Mouse (Mus musculus): ENCODE results near the gene Gm20683.

Gm20683 gene

DNA sequence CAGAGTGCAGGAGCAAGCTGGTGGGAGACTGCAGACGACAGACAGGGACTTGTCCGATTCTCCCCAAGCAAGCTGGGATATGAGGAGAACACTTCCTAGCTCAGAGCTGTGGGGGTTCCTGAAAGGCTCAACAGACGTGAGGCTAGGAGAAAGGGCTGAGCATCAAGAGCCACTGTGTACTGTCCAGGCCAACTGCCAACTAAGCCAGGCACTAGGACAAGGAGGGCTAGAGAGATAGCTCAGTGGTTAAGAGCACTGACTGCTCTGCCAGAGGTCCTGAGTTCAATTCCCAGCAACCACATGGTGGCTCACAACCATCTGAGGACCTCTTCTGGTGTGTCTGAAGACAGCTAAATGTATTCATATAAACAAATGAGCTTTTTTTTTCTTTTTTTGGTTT, 946 bp upstream of the Gm20683 start:
- in situ Hi-C loops (cut with MboI): no loop called here

DNA sequence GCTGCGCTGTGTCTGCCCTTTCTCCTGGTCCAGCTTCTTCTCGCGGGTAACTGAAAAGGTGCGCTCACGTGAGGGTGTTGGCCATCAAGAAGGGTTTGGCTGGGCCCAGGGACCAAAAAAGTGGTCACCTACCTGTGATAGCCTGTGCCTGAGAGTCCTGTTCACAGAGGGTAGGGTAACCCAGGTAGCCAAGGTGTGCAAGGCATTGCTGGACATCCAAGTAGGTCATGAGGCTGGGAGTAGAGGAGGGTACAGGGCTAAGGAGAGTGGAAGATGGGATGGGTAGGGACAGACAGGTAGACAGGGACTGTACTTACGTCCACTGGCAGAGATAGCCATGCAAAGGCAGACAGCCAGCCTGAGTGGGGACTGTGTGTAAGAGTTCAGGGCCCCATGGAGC, 1.0 kb downstream of the Gm20683 start:
- in situ Hi-C loops (cut with MboI): no loop called here

DNA sequence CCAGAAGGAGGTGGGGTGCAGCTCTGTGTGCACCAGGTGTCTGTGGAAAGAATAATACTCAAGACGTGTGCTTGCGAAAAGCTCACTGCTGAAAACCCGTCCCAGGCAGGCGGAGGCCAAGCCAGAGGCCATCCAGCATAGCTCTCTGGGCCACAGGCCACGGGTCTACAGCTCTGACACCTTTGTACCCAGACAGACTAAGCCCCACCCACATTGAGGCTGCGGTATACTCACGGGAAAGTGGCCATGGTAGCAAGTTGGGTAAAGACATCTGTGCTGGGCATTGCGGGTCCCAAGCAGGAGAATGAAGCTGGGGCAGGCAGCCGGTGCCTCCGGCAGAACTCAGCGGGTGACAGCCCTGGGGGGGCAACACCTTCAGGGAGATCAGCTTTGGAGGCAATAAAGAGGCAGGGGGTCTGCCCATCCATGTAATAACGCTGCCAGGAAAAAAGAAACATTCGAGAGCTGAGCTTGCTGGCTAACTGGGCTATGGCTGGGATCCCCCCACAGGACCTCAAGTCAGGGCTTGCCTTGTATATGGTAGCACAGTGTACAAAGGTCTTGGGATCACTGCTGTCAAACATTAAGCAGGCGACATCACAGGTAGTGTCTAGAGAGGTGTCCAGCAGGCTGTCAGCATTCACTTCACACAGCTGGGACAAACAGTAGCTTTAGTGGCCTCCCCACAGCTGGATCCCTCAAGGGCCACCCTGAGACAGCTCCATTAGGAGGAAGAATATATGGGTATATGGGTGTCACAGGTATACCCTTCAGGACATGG, 1.9 kb downstream of the Gm20683 start:
- in situ Hi-C loops (cut with MboI): no loop called here

DNA sequence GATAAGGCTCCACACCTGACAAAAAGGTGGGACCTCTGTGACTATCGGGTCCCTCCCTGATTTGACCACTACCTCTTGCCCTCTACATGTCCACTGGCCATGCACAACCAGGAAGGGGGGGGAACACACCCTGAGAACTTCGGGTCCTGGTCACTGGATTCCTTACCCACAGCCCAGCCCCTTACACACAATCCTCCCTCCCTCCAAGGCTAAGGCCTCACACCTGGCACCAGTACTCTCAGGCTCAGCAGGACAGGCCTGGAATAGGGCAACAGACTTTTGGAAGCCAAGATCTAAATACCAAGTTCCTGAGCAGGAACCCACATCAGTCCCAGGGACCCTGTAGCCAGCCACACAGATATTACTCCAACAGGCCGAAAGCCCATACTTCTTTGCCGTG, 2.7 kb downstream of the Gm20683 start:
- in situ Hi-C loops (cut with MboI): no loop called here

DNA sequence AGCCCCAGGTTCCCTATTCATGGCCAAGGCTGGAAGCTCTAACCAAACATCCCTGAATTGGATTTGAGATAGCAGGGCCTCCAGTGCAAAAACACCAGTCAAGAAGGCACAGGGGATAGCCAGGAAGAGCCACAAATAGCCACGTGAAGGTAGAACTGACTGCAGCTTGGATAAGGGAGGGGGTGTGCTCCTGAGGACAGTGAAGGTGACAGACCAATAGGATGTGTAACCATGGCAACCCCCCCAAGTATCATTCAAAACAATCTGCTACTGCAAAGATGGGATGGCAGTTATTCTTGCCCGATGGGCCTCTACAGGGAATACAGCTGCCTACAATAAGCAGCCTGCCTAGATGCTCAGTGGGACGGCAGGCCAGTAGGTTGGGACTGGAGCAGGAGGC, 4.0 kb downstream of the Gm20683 start:
- in situ Hi-C loops (cut with MboI): no loop called here

DNA sequence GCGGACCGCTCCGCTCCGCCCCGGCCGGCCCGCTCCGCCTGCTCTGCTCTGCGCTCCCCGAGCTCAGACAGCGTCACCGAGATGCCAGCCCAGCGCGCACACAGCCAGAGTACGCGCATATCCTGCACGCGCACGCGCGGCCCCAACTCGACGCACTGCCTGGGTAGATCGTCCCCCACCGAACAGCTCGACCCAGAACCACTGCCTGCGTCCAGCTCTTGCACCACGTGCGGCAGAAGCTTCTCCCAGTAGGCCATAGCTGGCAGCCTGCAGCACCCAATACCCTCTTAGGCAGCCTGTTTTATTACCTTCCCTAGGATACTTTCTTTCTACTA, 4.5 kb downstream of the Gm20683 start, which contains the start of gene Rhbdl1:
Gene Rhbdl1 (minus strand): TSS at position 220 of the 335 bp plus-strand sequence.
- in situ Hi-C loops (cut with MboI): no loop called here

DNA sequence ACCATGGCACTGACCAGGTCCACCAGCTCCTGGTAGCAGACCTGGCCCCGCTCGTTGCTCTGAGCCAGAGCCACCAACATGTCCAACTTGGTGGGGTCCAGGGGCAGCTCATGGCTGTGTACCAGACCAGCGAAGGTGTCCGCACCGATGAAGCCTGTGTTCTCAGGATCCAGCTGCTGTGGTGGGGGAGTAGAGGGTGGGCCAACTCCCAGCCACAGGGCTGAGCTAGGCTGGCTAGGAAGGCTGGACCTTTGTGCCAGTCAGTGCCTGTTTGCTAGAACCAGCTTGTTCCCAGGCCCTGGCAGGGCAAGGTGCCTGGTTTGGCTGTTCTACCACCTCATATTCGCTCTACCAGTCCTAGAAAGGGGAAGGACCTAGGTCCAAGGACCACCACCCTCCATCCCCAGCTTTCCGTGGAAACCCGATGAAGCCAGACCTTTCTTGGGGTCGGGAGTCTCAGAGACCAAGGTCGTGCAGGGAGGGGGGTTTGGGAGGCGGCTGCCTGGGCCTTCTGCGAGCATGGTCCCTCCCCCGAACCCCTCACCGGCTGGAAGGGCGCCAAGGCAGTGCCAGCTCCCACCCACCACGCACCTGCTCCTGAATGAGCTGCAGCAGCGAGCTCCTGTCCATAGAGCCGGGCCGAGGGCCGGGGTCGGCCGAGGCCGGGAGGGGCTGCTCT, 5.0 kb downstream of the Gm20683 start:
- in situ Hi-C loops (cut with MboI): no loop called here

DNA sequence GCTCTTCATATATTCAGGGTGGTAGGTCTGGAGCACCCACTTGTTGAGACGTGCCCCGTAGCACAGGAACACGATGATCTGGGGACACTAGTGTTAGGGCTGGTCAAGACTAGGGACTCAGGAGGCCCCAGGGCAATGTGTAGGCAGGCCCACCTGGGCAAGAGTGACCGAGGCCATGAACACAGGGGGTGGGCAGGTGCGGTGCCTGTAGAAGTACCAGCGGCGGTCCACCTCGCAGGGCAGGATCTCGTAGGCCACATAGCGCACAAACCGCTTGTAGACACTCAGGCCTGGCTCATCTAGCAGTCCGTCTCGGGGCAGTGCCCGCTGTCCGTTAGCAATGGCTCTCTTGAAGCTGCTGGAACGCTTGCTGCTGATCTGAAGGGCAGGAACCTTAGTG, 5.7 kb downstream of the Gm20683 start:
- in situ Hi-C loops (cut with MboI): no loop called here

DNA sequence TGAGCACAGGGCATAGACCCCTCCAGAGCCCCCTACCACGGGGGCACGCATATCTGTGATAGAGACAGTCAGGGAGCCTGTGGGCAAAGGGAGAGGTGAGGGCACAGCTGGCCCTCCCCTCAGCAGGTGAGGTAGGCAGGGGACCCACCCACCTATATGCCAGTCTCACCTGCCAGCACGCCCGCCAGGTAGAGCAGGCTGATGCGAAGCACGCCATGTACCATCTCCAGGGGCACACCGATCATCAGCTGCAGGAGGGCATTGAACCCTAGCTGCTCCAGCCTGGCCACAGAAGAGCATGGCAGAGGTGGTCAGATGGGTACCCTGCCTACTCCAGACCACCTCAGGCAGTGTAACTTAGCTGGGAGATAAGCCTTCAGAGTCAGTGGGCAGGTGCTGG, 6.3 kb downstream of the Gm20683 start:
- in situ Hi-C loops (cut with MboI): no loop called here

DNA sequence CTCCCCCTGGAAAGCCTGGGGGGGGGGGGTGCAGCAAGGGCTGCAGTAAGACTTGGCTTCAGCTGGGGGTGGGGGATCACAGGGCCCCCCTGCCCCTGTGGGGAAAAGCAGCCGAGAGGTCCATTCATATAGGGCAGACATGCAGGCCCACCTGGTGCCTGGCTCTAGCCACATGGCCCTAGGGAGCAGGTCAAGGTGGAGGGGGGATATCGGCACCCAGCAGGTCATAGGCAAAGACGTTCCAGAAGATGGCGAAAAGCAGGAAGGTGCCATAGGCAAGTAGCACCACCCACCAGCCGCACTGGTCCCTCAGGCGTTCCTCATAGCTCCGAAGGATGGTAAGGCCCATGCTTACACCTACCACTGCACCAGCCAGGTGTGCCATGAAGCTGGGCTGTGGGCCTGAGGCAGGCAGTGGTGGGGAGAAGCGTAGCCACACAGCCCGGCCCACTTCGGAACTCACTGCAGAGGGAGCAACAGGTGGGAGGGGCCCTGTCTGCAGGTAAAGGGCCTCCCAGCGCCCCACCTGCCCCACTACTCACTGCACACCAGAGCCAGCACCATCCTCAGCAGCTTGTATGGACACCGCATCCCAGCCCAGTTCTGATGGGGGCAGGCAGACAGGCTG, 6.9 kb downstream of the Gm20683 start:
- in situ Hi-C loops (cut with MboI): no loop called here

DNA sequence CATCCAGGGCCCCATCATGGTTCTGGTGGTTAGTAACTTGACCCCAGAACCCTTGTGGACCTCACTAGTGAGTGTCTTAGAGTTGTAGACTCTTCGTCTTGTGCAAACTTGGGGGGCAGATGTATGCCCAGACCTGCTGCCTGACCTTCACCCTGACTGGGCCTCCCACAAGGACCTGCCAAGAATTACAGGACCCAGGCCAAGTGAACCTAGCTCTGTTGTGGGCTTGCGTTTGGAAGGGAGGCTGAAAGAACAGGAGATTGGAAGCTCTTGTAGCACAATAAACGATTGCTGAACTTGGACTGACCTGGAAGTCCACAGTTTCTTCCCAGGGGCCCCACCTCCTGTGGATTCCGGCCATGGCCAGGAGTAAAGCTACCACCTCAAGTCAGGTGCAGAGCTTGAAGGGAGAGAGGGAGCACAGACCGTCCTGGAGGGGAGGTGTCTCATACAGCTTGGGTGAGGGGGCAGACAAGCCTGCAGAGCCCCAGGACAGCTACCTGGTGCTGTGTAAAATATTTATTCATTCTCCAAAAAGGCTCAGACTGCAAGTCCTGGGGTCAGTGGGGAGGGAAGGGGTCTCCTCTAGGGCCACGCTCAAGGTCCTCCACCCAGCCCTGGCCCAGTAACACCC, 7.5 kb downstream of the Gm20683 start:
- in situ Hi-C loops (cut with MboI): no loop called here

DNA sequence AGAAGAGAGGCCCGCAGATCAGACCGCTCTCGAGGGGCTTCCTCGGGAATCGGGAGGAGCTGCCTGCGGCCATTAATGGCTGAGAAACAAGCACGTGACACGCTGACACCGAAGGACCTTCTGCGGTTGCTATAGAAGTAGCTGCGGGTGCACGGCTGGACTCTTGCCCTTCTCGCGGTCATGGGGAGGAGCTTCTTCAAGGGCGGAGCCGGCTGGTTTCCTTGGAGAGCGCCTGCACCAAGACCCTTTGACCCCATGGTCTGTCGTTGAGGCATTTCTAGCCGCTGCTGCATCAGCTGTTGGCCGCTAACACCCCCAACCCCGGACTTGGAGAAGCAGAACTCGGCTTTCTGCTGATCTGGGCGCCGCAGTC, 8.3 kb downstream of the Gm20683 start, which contains the start of gene Stub1:
Gene Stub1 (minus strand): TSS at position 114 of the 373 bp plus-strand sequence.
- in situ Hi-C loops (cut with MboI): no loop called here

DNA sequence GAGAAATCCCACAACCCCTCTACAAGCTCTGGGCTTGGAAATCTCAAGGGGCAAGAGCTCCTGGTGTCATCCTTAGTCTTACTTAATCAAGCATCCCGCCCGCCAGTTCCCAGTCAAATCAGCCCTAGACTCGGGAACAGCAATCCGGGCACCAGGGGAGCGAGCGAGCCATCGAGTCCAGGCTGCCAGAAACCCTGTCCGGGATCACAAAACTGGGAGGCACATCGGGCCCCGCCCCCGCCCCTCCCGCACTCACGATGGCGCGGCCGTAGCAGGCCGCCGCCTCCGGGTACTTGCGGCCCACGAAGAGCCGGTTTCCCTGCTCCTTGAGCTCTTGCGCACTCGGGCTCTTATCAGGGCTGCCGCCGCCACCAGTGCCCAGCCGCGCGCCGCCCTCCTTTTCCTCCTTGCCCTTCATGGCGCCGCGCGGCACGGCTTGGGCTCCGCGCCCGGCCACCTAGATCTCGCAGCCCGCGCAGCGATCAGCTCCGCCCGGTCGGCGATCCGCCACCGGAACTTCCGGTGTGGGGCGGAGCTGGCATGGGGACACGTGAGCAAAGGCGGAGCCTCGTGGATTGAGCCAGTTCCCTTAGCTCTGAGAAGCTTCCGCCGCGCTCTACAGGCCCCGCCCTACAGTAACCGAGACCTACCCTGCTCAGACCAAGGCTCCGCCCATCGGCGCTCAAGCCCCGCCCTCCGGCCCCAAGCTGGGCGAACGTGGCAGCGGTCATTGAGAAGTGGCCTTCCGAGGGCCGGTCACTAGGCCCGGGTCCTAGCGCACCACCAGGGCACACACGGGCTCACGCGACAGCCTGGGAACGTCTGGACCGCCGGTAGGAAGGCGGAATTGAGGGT, 8.9 kb downstream of the Gm20683 start:
- in situ Hi-C loops (cut with MboI): no loop called here

DNA sequence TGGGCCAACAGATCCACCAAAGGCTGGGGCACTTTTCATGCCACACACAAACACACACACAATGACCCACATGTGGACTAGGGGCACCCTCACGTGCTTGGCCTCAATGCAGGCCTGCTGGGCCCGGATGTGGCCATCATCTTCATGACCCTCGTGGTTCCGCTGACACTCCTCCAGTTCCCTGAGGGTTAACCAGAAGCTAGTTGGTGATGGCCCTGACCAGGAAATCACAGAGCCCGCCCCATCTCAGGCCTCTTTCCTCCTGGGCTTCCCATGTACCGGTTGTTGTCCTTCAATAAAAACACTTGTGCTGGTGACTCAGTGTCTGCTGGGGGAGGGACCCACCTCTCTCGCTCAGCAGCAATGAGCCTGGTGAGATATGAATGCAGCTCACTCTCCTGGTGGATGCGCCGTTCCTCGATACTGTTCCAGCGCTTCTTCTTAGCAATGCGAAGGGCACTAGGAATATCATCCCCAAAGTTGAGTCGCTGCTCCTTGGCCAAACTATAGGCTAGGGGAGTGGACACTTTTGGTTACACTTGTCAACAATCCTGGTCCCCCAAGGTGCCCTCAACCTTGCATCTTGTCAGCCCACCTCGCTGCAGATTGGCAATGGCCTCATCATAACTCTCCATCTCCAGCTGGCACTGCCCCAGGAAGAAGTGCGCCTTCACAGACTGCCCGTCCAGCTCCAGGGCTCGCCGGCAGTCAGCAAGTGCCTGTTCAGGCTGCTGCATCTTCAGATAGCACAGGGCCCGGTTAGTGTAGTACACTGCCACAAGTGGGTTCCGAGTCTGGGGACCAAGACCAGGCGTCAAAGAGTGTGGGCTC, 9.9 kb downstream of the Gm20683 start:
- in situ Hi-C loops (cut with MboI): no loop called here

DNA sequence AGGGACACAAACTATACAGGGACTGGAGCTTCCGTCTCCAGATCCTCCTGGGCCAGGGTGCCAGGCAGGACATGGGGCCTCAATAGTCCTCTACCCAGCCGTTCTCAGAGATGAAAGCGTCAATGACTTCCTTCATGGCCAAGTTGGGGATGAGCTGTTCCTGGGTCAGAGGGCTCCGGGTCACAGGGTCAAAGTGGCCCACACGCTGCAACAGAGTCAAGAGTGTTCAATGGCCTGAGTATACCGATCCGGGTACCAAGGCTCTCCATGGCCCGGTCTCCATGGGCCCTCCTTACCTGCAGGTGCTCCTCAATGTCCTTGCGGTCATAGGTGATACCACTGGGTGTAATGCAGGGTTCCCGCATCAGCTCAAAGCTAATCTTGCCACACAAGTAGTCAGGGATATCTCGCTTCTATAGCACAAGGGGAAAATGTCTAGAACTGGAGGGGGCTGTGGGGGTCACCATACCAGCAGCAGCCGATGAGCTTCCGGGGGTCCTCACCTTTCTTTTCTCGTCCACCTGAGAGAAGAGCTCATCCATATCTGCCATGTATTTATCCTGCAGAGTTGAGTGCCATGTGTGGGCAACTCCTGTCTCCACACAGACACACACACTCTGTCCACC, 10.6 kb downstream of the Gm20683 start:
- in situ Hi-C loops (cut with MboI): no loop called here

DNA sequence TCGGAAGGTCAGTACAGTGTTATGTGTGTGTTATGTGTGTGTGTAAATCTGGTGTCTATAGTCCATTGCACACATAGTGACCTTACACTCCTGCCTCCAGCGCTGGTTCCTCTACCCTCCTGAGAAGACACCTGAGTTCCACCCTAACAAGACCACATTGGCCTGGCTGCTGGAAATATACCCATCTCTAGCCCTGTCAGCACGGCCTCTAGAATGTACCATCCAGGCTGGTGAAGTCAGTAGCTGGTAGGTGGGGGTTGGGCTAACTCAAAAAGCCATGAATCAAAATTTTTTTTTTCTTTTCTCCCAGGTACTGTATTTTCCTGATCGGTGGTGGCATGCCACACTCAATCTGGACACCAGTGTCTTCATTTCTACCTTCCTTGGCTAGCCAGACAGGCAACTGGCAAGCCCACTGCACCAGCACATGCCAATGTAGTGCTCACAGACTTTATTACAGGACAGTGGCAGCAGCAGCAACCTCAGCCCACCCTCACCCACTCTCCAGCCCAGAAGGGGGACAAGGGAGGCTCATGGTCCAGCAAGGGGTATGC, 11.3 kb downstream of the Gm20683 start:
- in situ Hi-C loops (cut with MboI): no loop called here

DNA sequence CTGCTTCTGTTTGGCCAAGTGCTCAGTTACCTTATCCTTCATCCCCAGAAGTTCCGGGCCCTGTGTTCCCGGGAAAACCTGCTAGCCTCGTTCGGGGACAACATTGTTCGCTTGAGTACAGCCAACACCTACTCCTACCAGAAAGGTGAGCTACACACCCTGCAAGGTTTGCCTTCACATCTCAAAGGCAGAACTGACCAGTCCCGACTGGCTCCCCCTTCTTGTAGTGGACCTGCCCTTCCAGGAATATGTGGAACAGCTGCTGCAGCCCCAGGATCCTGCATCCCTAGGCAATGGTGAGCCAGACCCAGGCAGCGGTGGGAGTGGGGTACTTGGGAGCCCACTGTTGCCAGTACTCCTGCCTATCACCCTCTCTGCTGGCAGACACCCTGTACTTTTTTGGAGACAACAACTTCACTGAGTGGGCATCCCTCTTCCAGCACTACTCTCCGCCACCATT, 12.0 kb downstream of the Gm20683 start:
- in situ Hi-C loops (cut with MboI): no loop called here

DNA sequence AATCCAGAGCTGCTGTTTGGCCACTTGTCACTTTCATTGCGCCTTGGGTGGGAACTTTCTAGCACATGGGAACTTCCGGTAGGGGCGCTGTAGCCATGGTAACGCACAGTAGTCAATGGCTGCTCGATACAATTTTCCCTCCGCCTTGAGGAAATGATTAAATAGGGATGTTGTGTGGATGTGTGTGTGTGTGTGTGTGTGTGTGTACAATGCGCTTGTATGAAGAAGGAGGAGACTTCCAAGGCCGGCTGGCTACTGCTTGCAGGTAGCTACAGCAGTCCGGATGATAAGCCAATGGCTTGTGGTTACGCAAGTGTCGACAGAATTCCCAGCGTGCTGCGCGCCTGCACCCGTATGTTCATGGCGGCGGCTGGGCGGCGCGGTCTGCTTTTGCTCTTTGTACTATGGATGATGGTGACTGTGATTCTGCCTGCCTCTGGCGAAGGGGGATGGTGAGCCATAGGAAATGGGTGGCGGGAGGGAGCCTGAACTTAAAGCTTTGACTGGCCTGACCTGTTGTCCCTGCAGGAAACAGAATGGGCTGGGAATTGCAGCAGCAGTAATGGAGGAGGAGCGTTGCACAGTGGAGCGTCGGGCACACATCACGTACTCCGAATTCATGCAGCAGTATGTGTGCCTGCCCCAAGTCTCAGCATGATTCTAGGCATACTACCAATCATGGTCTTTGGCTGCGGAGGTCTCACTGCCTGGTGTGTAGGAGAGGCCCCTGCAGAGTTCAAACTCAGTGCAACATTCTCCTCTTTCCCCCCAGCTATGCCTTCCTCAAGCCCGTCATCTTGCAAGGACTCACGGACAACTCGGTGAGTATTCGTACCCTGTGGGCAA, 12.6 kb downstream of the Gm20683 start, which contains the start of gene Jmjd8:
Gene Jmjd8 (plus strand): TSS at position 156 of the 846 bp plus-strand sequence.
- in situ Hi-C loops (cut with MboI): no loop called here

DNA sequence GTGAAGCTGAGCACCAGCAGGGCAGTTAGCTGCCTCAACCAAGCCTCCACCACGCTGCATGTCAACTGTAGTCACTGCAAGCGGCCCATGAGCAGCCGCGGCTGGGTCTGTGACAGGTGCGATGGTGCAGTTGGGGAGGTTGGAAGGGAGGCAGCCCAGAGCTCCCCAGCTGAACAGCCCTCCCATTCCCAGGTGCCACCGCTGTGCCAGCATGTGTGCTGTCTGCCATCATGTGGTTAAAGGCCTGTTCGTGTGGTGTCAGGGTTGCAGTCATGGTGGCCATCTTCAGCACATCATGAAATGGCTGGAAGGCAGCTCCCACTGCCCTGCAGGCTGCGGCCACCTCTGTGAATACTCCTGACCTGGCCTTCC, 13.4 kb downstream of the Gm20683 start:
- in situ Hi-C loops (cut with MboI): no loop called here

Measured in mature B cell (primary cell).